Mouse (Mus musculus): Measurements from ENCODE around the gene Alpk3. TPM values are rescaled to one million over a fixed set of nuclear protein-coding genes. Genes with fewer than 3 reads are reported as not detected.
A peak's percentile ranks its signal among the peaks of the same experiment; 100 is the strongest.

Alpk3 gene
- polyA plus RNA-seq, 1 experiment from 2014 or later: 0.04 TPM

DNA sequence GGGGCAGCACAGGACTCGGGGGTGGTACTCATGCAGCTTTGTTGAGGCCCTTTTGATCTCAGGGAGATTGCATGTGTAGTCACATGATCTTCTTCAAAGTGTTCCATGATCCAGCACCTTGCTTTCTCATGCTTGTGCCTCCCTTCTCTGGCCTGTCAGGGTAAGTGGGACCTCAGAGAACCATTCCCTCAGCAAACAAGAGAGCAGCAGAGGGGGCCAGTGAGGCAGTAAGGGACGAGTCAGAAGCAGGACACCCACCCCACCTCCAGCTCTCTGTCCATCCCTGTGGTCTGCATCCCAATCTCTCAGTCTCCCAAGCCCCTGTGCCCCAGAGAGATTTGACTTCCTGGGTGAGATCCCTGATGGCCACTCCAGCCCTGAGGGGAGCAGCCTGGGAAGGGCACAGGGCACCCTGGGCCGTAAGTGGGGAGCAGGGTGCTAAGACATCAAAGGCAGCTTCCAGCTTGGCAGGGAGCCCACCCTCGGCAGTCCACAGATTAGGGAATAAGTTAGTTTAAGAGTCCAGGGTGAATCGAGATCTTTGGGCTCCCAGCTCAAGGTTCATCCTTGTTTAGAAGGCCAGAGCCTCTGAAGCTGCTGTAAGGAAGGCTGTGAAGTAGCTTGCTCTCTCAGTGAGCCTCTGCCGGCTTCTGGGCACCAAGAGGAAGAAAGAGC, 55.4 kb downstream of the Alpk3 start:
- H3K27ac ChIP-seq: no peak overlapping the region
- ATAC-seq: no peak
- H3K4me3 ChIP-seq (replicated peaks): no peak overlapping the region
- H3K9ac ChIP-seq (replicated peaks): no peak overlapping the region
- no peaks in the 10 kb centered on the region for H3K36me3 ChIP-seq
- H3K4me2 ChIP-seq (replicated peaks): no peak overlapping the region
- H3K4me1 ChIP-seq (replicated peaks): no peaks in the 10 kb centered on the region
- WGBS: 44% methylated on average over 6 of the region's 6 CpGs
- no peaks in the 10 kb centered on the region for H3K9me3 ChIP-seq
- H3K27me3 ChIP-seq: no peaks in the 10 kb centered on the region

DNA sequence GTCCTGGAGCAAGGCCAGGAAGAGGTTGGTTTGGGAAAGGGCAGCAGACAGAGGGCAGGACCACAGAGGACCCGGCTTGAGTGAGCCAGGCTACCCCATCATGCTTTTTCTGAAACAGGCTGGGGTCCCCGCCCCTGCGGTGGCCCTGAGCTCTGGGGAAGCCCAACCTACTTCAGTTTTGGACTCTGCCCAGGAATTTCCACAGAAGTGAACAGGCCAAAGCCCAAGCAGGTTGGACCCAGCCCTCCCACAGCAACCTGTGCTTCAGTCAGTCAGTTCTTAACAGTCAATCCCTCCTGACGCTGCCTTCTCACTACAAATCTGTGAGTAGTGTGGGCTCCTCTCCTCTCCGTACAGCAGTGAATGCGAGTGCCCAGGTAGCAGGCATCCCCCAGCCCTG, 57.2 kb downstream of the Alpk3 start, which contains the start of gene Slc28a1:
Slc28a1 (plus strand) TSS at position 245 of the 400 bp plus-strand sequence.
- H3K36me3 ChIP-seq: no peaks in the 10 kb centered on the region
- H3K4me3 ChIP-seq (replicated peaks): no peak within 1 kb of the TSS
- H3K4me1 ChIP-seq (replicated peaks): no peaks in the 10 kb centered on the region
- no peak within 1 kb of the TSS for H3K4me2 ChIP-seq (replicated peaks)
- H3K27me3 ChIP-seq: no peaks in the 10 kb centered on the region
- no peak for ATAC-seq
- H3K27ac ChIP-seq: no peak within 1 kb of the TSS
- H3K9ac ChIP-seq (replicated peaks): no peak within 1 kb of the TSS
- H3K9me3 ChIP-seq: no peaks in the 10 kb centered on the region
- WGBS: 81% methylated on average over 6 of the region's 6 CpGs

DNA sequence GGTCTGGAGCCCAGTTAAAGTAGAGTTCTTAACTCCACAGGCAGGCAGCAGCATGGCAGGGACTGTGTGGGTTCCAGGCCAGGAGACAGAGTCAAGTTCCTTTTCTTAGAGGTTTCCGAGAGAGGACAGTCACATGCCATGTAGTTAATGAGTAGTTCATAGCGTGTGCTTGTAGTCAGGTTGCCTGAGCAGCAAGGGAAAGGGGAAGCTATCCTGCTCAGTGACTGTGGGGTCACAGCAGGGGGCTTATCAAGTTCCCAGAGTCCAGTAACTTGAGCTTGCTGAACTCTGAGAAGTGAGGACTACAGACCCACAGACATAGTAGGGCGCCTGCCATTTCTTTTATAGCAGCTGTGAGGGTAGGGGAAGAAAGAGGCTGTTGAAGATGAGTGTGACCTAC, 63.7 kb downstream of the Alpk3 start:
- H3K27me3 ChIP-seq: no peaks in the 10 kb centered on the region
- no peak overlapping the region for H3K4me2 ChIP-seq (replicated peaks)
- H3K9ac ChIP-seq (replicated peaks): no peak overlapping the region
- H3K4me1 ChIP-seq (replicated peaks): peaks cover 8% of the 10 kb centered on the region
- H3K9me3 ChIP-seq: no peaks in the 10 kb centered on the region
- H3K36me3 ChIP-seq: no peaks in the 10 kb centered on the region
- no peak for ATAC-seq
- no peak overlapping the region for H3K27ac ChIP-seq
- WGBS: 79% methylated on average over 3 of the region's 3 CpGs
- H3K4me3 ChIP-seq (replicated peaks): no peak overlapping the region

DNA sequence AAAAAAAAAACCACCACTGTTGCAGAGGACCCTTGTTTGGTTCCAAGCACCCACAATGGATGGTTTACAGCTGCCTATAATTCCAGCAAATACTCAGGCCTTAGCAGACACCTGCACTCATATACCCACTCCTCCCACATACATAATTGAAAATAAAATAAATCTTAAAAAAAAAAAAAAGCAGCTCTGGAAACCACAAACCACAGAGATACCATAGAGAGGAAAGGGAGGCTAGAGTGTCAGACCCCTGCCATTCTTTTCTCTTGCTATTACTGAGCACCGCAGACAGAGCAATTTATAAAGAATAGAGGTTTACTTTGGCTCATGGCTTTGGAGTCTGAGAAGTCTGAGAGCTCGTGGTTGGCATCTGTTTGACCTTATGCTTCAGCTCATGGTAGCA, 65.4 kb downstream of the Alpk3 start:
- no peak for ATAC-seq
- no peak overlapping the region for H3K4me2 ChIP-seq (replicated peaks)
- H3K27ac ChIP-seq: no peak overlapping the region
- no peaks in the 10 kb centered on the region for H3K9me3 ChIP-seq
- H3K36me3 ChIP-seq: no peaks in the 10 kb centered on the region
- 83% methylated on average over 2 of the region's 2 CpGs for WGBS
- no peak overlapping the region for H3K9ac ChIP-seq (replicated peaks)
- no peaks in the 10 kb centered on the region for H3K27me3 ChIP-seq
- H3K4me1 ChIP-seq (replicated peaks): peaks cover 10% of the 10 kb centered on the region
- H3K4me3 ChIP-seq (replicated peaks): no peak overlapping the region

DNA sequence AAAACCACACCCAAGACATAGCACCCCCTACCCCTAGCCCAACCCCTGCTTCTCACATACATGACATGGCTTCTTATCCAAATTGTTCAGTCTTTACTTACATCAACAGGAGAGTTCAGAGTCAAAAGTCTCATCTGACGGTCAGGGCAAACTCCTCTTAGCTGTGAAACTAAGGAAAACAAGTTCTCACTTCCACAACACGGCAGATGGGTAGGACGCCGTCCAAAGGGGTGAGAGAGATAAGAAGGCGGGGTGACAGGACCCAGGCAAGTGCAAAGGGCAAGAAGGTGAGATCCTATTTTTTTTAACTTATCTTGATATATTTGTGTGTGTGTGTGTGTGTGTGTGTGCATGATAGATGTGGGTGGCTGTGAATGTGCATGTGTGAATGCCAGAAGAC, 66.2 kb downstream of the Alpk3 start:
- H3K36me3 ChIP-seq: no peaks in the 10 kb centered on the region
- no peaks in the 10 kb centered on the region for H3K27me3 ChIP-seq
- H3K9ac ChIP-seq (replicated peaks): no peak overlapping the region
- ATAC-seq: no peak
- no peaks in the 10 kb centered on the region for H3K9me3 ChIP-seq
- 93% methylated on average over 5 of the region's 5 CpGs for WGBS
- no peak overlapping the region for H3K27ac ChIP-seq
- H3K4me2 ChIP-seq (replicated peaks): no peak overlapping the region
- H3K4me3 ChIP-seq (replicated peaks): no peak overlapping the region
- H3K4me1 ChIP-seq (replicated peaks): peaks cover 10% of the 10 kb centered on the region

DNA sequence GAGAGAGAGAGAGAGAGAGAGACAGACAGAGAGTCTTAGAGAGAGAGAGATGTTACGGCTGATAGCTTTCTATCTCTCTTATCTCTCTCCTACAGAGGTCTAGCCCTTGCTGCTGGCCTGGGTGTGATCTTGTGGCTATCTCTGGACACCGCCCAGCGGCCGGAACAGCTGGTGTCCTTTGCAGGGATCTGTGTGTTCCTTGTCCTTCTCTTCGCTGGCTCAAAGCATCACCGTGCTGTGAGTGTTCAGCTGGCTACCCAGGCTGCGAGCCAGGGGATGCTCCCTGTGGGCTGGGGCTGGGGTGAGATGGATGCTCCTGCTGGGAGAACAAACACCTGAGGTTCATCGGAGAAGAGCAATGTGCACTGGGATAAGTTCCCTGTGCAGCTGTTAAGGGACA, 67.4 kb downstream of the Alpk3 start:
- H3K9ac ChIP-seq (replicated peaks): no peak overlapping the region
- H3K4me2 ChIP-seq (replicated peaks): no peak overlapping the region
- 78% methylated on average over 8 of the region's 8 CpGs for WGBS
- no peaks in the 10 kb centered on the region for H3K27me3 ChIP-seq
- no peak for ATAC-seq
- H3K27ac ChIP-seq: no peak overlapping the region
- H3K36me3 ChIP-seq: no peaks in the 10 kb centered on the region
- peaks cover 10% of the 10 kb centered on the region for H3K4me1 ChIP-seq (replicated peaks)
- H3K9me3 ChIP-seq: no peaks in the 10 kb centered on the region
- no peak overlapping the region for H3K4me3 ChIP-seq (replicated peaks)

DNA sequence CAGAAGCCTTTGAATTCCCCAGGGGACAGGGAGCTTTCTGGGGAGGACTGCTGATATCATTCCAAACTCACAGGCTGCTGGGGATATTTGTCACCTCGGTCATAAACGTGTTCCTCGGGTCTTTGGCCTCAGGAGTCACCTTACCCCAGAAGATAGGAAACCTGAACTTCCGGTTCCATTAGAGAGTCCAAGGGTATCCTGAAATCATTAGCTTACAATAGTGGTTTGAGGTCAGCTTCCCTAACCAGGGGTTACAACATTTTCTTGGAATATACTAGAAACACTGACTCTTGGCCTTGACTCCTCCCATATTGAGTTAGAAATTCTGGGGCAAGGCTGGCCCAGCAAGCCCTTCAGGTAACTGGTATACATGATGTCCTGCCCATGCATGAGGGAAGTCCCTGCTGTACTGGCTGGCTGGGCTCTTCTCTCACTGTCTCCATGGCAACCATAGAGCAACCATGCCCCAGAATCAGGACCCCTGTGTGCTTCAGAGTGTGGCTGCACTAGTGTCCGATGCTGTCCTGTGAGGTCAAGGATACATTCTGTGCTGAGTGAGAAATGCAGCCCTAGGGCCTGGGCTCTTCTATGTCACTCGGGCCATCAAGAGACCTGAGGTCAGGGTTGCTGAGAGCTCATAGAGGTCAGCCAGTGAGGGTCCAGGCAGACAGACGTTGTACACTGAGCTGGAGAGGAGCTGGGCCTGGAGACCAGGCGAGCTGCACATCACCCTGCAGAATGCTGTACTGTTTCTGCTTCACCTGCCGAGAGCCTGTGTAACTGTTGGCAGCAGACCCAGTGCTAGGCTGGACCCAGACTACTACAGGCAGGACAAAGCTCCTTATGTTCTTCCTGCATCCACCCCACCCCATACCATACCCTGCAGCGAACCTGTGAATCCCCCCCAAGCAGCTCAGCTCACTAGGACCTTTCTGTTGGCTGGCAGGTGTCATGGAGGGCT, 68.1 kb downstream of the Alpk3 start:
- Histone ChIP-seq H3K9me3 (no peaks in the 10 kb centered on the region), H3K36me3 (no peaks in the 10 kb centered on the region), H3K4me3 (replicated peaks) (no peak overlapping the region), H3K9ac (replicated peaks) (no peak overlapping the region; the same call in 1 of the 2 replicates), H3K27ac (no peak overlapping the region), H3K4me2 (replicated peaks) (no peak overlapping the region), H3K27me3 (no peaks in the 10 kb centered on the region), H3K4me1 (replicated peaks) (peaks cover 10% of the 10 kb centered on the region)
- 74% methylated on average over 10 of the region's 10 CpGs for WGBS
- peak; percentile 67 for ATAC-seq

DNA sequence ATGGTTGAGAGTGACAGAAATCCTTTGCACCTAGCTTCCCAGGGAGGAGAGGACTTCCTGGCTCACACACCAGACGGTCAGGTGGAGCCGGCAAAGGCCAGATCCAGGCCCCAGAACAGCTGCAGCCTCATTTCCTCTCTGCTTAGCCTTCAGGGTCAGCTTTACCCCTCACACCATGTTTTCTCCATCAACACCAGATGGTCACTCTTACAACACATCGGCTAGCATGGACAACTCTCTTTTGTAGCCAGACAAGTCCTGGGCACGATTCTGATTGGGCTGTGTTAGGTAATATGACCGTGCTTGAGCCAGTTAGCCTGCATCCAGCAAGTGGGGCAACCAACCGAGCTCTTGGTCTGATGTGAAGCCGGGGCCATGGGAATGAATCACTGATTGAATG, 74.5 kb downstream of the Alpk3 start:
- Histone ChIP-seq H3K36me3 (no peaks in the 10 kb centered on the region), H3K9me3 (no peaks in the 10 kb centered on the region), H3K4me2 (replicated peaks) (no peak overlapping the region), H3K4me1 (replicated peaks) (peaks cover 5% of the 10 kb centered on the region; the same call in 1 of the 2 replicates), H3K4me3 (replicated peaks) (no peak overlapping the region), H3K27ac (no peak overlapping the region), H3K9ac (replicated peaks) (no peak overlapping the region), H3K27me3 (no peaks in the 10 kb centered on the region)
- ATAC-seq: no peak
- WGBS: 88% methylated on average over 7 of the region's 7 CpGs

DNA sequence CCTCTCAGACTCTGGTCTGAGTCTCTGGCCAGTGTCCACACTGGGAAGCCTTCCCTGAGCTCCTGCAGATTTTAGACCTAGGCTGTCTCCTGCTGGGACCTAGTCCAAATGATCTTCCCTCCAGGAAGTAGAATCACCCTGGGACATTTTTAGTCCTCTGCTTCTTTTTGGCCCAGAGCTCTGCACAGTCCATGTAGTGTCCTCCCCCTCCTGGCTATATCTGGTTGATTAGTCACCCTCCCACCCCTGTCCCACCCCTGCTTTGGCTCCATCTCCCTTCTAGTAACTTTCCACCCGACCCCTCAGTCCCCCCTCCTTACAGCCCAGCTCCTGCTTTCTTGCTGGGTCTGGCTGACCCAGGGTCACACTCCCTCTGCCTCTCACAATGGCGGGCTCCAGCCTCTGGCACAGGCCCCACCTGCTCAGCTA, 75.5 kb downstream of the Alpk3 start:
- Histone ChIP-seq H3K4me3 (replicated peaks) (no peak overlapping the region), H3K4me1 (replicated peaks) (peaks cover 5% of the 10 kb centered on the region; the same call in 1 of the 2 replicates), H3K27ac (no peak overlapping the region), H3K36me3 (no peaks in the 10 kb centered on the region), H3K9ac (replicated peaks) (no peak overlapping the region), H3K4me2 (replicated peaks) (no peak overlapping the region), H3K9me3 (no peaks in the 10 kb centered on the region), H3K27me3 (no peaks in the 10 kb centered on the region)
- peak; percentile 50; the same call in 1 of the 2 replicates for ATAC-seq
- 13% methylated on average over 2 of the region's 2 CpGs for WGBS

DNA sequence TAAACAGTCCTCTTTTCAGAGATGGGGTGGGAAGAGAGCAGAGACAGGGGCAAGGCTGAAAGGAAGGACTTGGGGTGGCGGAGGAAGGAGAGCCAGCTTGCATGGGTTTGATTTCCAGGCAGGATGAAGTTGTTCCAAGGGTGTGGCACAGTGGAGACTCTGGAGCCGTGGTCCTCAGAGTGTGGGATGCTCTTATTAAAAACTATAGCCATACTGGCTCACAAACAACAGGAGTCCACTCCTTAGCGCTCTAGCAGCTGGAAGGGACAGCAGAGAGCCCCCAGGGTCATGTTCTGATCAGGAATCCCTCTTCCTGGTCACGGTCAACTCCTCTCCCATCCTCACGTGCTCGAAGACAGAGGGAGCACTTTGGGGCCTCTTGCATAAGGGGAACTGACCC, 76.0 kb downstream of the Alpk3 start:
- peaks cover 5% of the 10 kb centered on the region; the same call in 1 of the 2 replicates for H3K4me1 ChIP-seq (replicated peaks)

DNA sequence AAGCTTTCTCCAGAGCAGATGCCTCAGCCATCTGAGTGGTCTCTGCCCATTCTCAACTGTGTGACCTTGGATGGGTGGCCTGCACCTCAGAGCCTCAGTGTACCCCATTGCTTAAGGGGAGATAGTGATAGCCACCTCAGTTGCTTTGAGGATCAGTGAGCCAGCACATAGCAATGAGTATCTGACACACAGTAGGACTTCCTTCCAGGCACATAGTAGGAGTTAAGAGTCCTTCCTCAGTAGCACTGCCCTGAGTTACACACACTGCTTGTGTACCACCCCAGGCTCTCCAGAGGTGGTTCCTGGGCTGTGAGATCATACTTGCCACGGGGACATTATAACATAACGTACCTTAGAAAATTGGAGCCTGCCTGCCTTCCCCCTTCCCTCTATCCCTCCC, 76.5 kb downstream of the Alpk3 start:
- peak; percentile 27; the same call in 1 of the 2 replicates for ATAC-seq
- Histone ChIP-seq H3K9ac (replicated peaks) (no peak overlapping the region), H3K9me3 (no peaks in the 10 kb centered on the region), H3K4me3 (replicated peaks) (no peak overlapping the region), H3K4me2 (replicated peaks) (no peak overlapping the region), H3K4me1 (replicated peaks) (peaks cover 5% of the 10 kb centered on the region; the same call in 1 of the 2 replicates), H3K27ac (no peak overlapping the region), H3K36me3 (no peaks in the 10 kb centered on the region), H3K27me3 (no peaks in the 10 kb centered on the region)
- 84% methylated on average over 2 of the region's 2 CpGs for whole genome bisulfite sequencing

More for the DNA sequence above, 76.0 kb downstream of the Alpk3 start:
- H3K9me3 ChIP-seq: no peaks in the 10 kb centered on the region
- H3K9ac ChIP-seq (replicated peaks): no peak overlapping the region
- H3K27ac ChIP-seq: no peak overlapping the region
- WGBS: 58% methylated on average over 6 of the region's 6 CpGs
- no peak overlapping the region for H3K4me3 ChIP-seq (replicated peaks)
- no peak overlapping the region for H3K4me2 ChIP-seq (replicated peaks)
- H3K36me3 ChIP-seq: no peaks in the 10 kb centered on the region
- no peak for ATAC-seq
- H3K27me3 ChIP-seq: no peaks in the 10 kb centered on the region

DNA sequence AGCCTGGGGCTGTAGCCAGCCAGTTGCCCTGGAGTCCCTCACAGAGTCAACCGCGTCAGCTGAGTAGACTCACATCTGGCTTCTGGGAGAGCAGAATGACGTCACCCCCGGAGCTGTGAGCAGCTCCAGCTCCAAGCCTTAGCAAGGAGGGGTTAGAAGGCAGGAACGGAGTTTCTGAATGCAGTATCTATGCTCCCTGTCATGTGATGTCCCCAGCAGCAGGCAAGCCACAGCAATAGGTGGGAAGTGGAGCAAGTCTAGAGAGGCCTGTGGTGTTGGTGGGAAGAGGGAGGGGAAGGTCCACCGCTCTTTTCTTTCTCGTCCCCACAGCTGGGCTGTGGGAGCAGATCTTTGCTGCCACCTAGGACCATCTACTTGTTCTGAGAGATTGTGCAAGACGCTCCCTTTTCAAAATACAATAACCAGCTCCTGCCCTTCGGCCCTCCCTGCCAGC, 77.2 kb downstream of the Alpk3 start:
- Histone ChIP-seq H3K36me3 (no peaks in the 10 kb centered on the region), H3K4me3 (replicated peaks) (no peak overlapping the region), H3K4me1 (replicated peaks) (peaks cover 5% of the 10 kb centered on the region; the same call in 1 of the 2 replicates), H3K9me3 (no peaks in the 10 kb centered on the region), H3K4me2 (replicated peaks) (peak overlapping the region; percentile 3; the same call in 1 of the 2 replicates), H3K27ac (no peak overlapping the region), H3K27me3 (no peaks in the 10 kb centered on the region), H3K9ac (replicated peaks) (0 out of 2 replicates have a peak overlapping the region, but pooled peaks have one; percentile 24)
- peak; percentile 71 for ATAC-seq
- WGBS: 39% methylated on average over 9 of the region's 9 CpGs
